Mouse (Mus musculus): ENCODE data around the gene Tnfrsf23.

GRCm38 (mm10) chr7:143712771-143713348, 27.2 kb upstream of the Tnfrsf23 start:
- TF ChIP-seq CTCF (IDR thresholded peaks at IDR 0.05; ENCODE audit: borderline replicate concordance, control insufficient read depth, extremely low read depth, insufficient read depth, low read length, poor library complexity) = no peak
- TF ChIP-seq POLR2A (IDR thresholded peaks at IDR 0.05; ENCODE audit: control insufficient read depth, extremely low read depth, insufficient read depth, low read length, poor library complexity) = no peak

Data from thymus, adult 2 months (tissue).